Mouse (Mus musculus) embryonic facial prominence, embryonic 11.5 days (tissue): ENCODE measurements around the gene Gm20388. TPM values are rescaled to one million over a fixed set of nuclear protein-coding genes. Genes with fewer than 3 reads are reported as not detected.

ENCODE experiments used
- ATAC-seq: fragments of 200-750 bp; cut with Nextera tagmentation; replicated peaks from 2 replicates; pipeline ENCODE4 v1.8.0; 2017; ENCODE audit warnings: low read depth; ENCODE audit not compliant: insufficient number of reproducible peaks, low FRiP score, low TSS enrichment
- DNase-seq: peaks from one replicate; pipeline ENCODE4 v3.0.0-alpha.2; 2015; ENCODE audit warnings: low spot score
- H3K27ac ChIP-seq: fragments of 300-500 bp; sonication (generic); replicated peaks from 2 replicates; pipeline ENCODE4 v1.5.1; 2014; ENCODE audit warnings: mild to moderate bottlenecking, low read depth, low read length, control low read depth
- H3K27me3 ChIP-seq: fragments of 300-500 bp; sonication (generic); 2 replicates; pipeline ENCODE4 v1.6.1; 2014; ENCODE audit warnings: mild to moderate bottlenecking, low read length, moderate library complexity, mixed read lengths; ENCODE audit not compliant: control insufficient read depth, insufficient read depth
- H3K36me3 ChIP-seq: fragments of 300-500 bp; sonication (generic); replicated peaks from 2 replicates; pipeline ENCODE4 v1.6.1; 2014; ENCODE audit warnings: low read depth, mild to moderate bottlenecking, low read length, moderate library complexity, mixed read lengths; ENCODE audit not compliant: control insufficient read depth, insufficient read depth
- H3K4me1 ChIP-seq: fragments of 300-500 bp; sonication (generic); 2 replicates; pipeline ENCODE4 v1.6.1; 2014; ENCODE audit warnings: low read length, mixed read lengths; ENCODE audit not compliant: control insufficient read depth, insufficient read depth
- H3K4me2 ChIP-seq: fragments of 300-500 bp; sonication (generic); 2 replicates; pipeline ENCODE4 v1.6.1; 2014; ENCODE audit warnings: low read depth, mild to moderate bottlenecking, control low read depth, low read length, moderate library complexity
- H3K4me3 ChIP-seq: fragments of 300-500 bp; sonication (generic); 2 replicates; pipeline ENCODE4 v1.5.1; 2014; ENCODE audit warnings: low read depth, low read length, control low read depth
- H3K9ac ChIP-seq: fragments of 300-500 bp; sonication (generic); replicated peaks from 2 replicates; pipeline ENCODE4 v1.6.1; 2014; ENCODE audit warnings: mild to moderate bottlenecking, control low read depth, low read length
- H3K9me3 ChIP-seq: fragments of 300-500 bp; sonication (generic); replicated peaks from 2 replicates; pipeline ENCODE4 v1.6.1; 2016; ENCODE audit warnings: mild to moderate bottlenecking, low read length, inconsistent platforms, mixed read lengths; ENCODE audit not compliant: control insufficient read depth
- WGBS: fragments of 180-500 bp; shearing (Covaris S2); extraction: QIAGEN DNeasy Blood & Tissue Kit; methylation state at CpG from one replicate; pipeline ENCODE4 v1.1.7; 2014; 5-methylcytosine and 5-hydroxymethylcytosine counted together
- polyA plus RNA-seq: library from polyadenylated mRNA; unstranded; fragments of >200 nt; fragmentation: Nextera tagmentation; extraction: Ambion mirVana; gene quantifications from 2 replicates; pipeline ENCODE4 v1.2.1, GENCODE M21; 2014

Gm20388 gene
- polyA plus RNA-seq, 1 experiment from 2014 or later: 3.1 TPM

- H3K9ac ChIP-seq: peak overlapping the region; percentile 32; the same call in 1 of the 2 replicates
Measured at GRCm38 (mm10) chr8:123675611-123676010, 3765.0 kb downstream of the Gm20388 start.

GRCm38 (mm10) chr8:123678390-123678789 lies 3767.7 kb downstream of the Gm20388 start:
- Histone ChIP-seq H3K27ac (no peak overlapping the region), H3K4me1 (no peaks in the 10 kb centered on the region), H3K36me3 (no peaks in the 10 kb centered on the region), H3K9ac (no peak overlapping the region), H3K4me2 (no peak overlapping the region), H3K27me3 (no peaks in the 10 kb centered on the region), H3K4me3 (no peak overlapping the region), H3K9me3 (no peaks in the 10 kb centered on the region)
- ATAC-seq (no peak), DNase-seq (no peak)
- whole genome bisulfite sequencing: 86% methylated on average over 4 of the region's 4 CpGs

More at GRCm38 (mm10) chr8:123675611-123676010, 3765.0 kb downstream of the Gm20388 start:
- no peak overlapping the region for H3K4me3 ChIP-seq
- H3K4me1 ChIP-seq: no peaks in the 10 kb centered on the region; the same call in 1 of the 2 replicates
- no peak overlapping the region for H3K27ac ChIP-seq
- no peaks in the 10 kb centered on the region for H3K36me3 ChIP-seq
- ATAC-seq (no peak), DNase-seq (no peak)
- no peaks in the 10 kb centered on the region for H3K9me3 ChIP-seq
- 40% methylated on average over 5 of the region's 5 CpGs for WGBS
- H3K27me3 ChIP-seq: no peaks in the 10 kb centered on the region
- H3K4me2 ChIP-seq: no peak overlapping the region

- Histone ChIP-seq H3K36me3 (no peaks in the 10 kb centered on the region), H3K9me3 (no peaks in the 10 kb centered on the region), H3K27ac (no peak overlapping the region), H3K27me3 (no peaks in the 10 kb centered on the region), H3K4me2 (peak overlapping the region; percentile 19), H3K4me3 (no peak overlapping the region), H3K4me1 (no peaks in the 10 kb centered on the region), H3K9ac (no peak overlapping the region)
- peak; percentile 83 for DNase-seq
- WGBS: 21% methylated on average over 18 of the region's 18 CpGs
- peak; percentile 72 for ATAC-seq
Measured at GRCm38 (mm10) chr8:123682073-123682761, 3771.6 kb downstream of the Gm20388 start.

GRCm38 (mm10) chr8:123683321-123683720 lies 3772.7 kb downstream of the Gm20388 start:
- WGBS: 60% methylated on average over 7 of the region's 7 CpGs
- Histone ChIP-seq H3K4me3 (no peak overlapping the region), H3K9ac (no peak overlapping the region), H3K4me2 (no peak overlapping the region), H3K27ac (no peak overlapping the region), H3K36me3 (no peaks in the 10 kb centered on the region), H3K27me3 (no peaks in the 10 kb centered on the region), H3K4me1 (no peaks in the 10 kb centered on the region), H3K9me3 (no peaks in the 10 kb centered on the region)
- no peak for ATAC-seq
- no peak for DNase-seq

GRCm38 (mm10) chr8:123684806-123685205 lies 3774.2 kb downstream of the Gm20388 start:
- Histone ChIP-seq H3K27me3 (no peaks in the 10 kb centered on the region), H3K4me2 (no peak overlapping the region), H3K27ac (no peak overlapping the region), H3K36me3 (no peaks in the 10 kb centered on the region), H3K9ac (no peak overlapping the region), H3K4me1 (no peaks in the 10 kb centered on the region), H3K4me3 (no peak overlapping the region), H3K9me3 (no peaks in the 10 kb centered on the region)
- WGBS: 90% methylated on average over 7 of the region's 7 CpGs
- no peak for DNase-seq
- ATAC-seq: no peak

- no peak overlapping the region for H3K4me2 ChIP-seq
- H3K36me3 ChIP-seq: no peaks in the 10 kb centered on the region
- DNase-seq (no peak), ATAC-seq (no peak)
- H3K4me3 ChIP-seq: no peak overlapping the region
- H3K9ac ChIP-seq: no peak overlapping the region
- H3K4me1 ChIP-seq: no peaks in the 10 kb centered on the region
- H3K27ac ChIP-seq: no peak overlapping the region
- H3K27me3 ChIP-seq: no peaks in the 10 kb centered on the region
- H3K9me3 ChIP-seq: no peaks in the 10 kb centered on the region
- 86% methylated on average over 4 of the region's 4 CpGs for WGBS
Measured at GRCm38 (mm10) chr8:123685477-123685876, 3774.8 kb downstream of the Gm20388 start.

GRCm38 (mm10) chr8:123687826-123688225 lies 3777.2 kb downstream of the Gm20388 start:
- Histone ChIP-seq H3K9ac (no peak overlapping the region), H3K4me2 (no peak overlapping the region), H3K4me1 (no peaks in the 10 kb centered on the region), H3K9me3 (no peaks in the 10 kb centered on the region), H3K27ac (no peak overlapping the region), H3K4me3 (no peak overlapping the region), H3K27me3 (no peaks in the 10 kb centered on the region), H3K36me3 (no peaks in the 10 kb centered on the region)
- no peak for DNase-seq
- 49% methylated on average over 4 of the region's 4 CpGs for WGBS
- ATAC-seq: no peak

- no peaks in the 10 kb centered on the region for H3K9me3 ChIP-seq
- no peak overlapping the region for H3K27ac ChIP-seq
- no peak for DNase-seq
- no peaks in the 10 kb centered on the region for H3K27me3 ChIP-seq
- H3K36me3 ChIP-seq: no peaks in the 10 kb centered on the region
- ATAC-seq: no peak
- no peak overlapping the region for H3K4me3 ChIP-seq
- H3K4me1 ChIP-seq: no peaks in the 10 kb centered on the region
- no peak overlapping the region for H3K4me2 ChIP-seq
- 88% methylated on average over 10 of the region's 10 CpGs for WGBS
- no peak overlapping the region for H3K9ac ChIP-seq
Measured at GRCm38 (mm10) chr8:123692165-123692962, 3781.7 kb downstream of the Gm20388 start.
